Mouse (Mus musculus): ENCODE results near the gene Cox17. TPM values are rescaled to one million over a fixed set of nuclear protein-coding genes. Genes with fewer than 3 reads are reported as not detected.

Cox17 gene
- total RNA-seq, 2 experiments from 2014 or later = 117 to 135 TPM

- no peak for DNase-seq (ENCODE audit: extremely low spot score in 1 of 2, low spot score in 1 of 2)
Observed at GRCm38 (mm10) chr16:38389284-38389893, 42.6 kb downstream of the Cox17 start.

- no peak for DNase-seq (ENCODE audit: extremely low spot score in 1 of 2, low spot score in 1 of 2)
Observed at GRCm38 (mm10) chr16:38390322-38390721, 43.5 kb downstream of the Cox17 start.

GRCm38 (mm10) chr16:38392126-38392894, 45.5 kb downstream of the Cox17 start:
- DNase-seq (ENCODE audit: extremely low spot score in 1 of 2, low spot score in 1 of 2) = no peak

- DNase-seq (ENCODE audit: extremely low spot score in 1 of 2, low spot score in 1 of 2) = no peak
Observed at GRCm38 (mm10) chr16:38394191-38394618, 47.4 kb downstream of the Cox17 start.

- no peak for DNase-seq (ENCODE audit: extremely low spot score in 1 of 2, low spot score in 1 of 2)
Observed at GRCm38 (mm10) chr16:38395060-38395730, 48.4 kb downstream of the Cox17 start.

- DNase-seq (ENCODE audit: extremely low spot score in 1 of 2, low spot score in 1 of 2) = no peak
Observed at GRCm38 (mm10) chr16:38396155-38396554, 49.4 kb downstream of the Cox17 start.

- no peak for DNase-seq (ENCODE audit: extremely low spot score in 1 of 2, low spot score in 1 of 2)
Observed at GRCm38 (mm10) chr16:38398266-38398665, 51.5 kb downstream of the Cox17 start.

GRCm38 (mm10) chr16:38399076-38399475, 52.3 kb downstream of the Cox17 start:
- DNase-seq (ENCODE audit: extremely low spot score in 1 of 2, low spot score in 1 of 2) = no peak

GRCm38 (mm10) chr16:38399531-38400231, 52.9 kb downstream of the Cox17 start:
- DNase-seq (ENCODE audit: extremely low spot score in 1 of 2, low spot score in 1 of 2) = peak; percentile 11 to 12

GRCm38 (mm10) chr16:38400311-38400960, 53.6 kb downstream of the Cox17 start:
- DNase-seq (ENCODE audit: extremely low spot score in 1 of 2, low spot score in 1 of 2) = no peak

GRCm38 (mm10) chr16:38401468-38401867, 54.7 kb downstream of the Cox17 start:
- no peak for DNase-seq (ENCODE audit: extremely low spot score in 1 of 2, low spot score in 1 of 2)

Other genes starting within 250 kb of the Cox17 start
- gene Nr1i2, start 52.2 kb upstream of the Cox17 start, total RNA-seq (2021) = not detected
- 1 to 10 TPM; 1.0 to 1.4 TPM for gene Maats1, start 4.8 kb upstream of the Cox17 start, total RNA-seq (2021)
- under 1 TPM in 1 of 2 experiments, not detected in 1; 0.94 TPM for gene Gm21987, start within 50 bp of the Cox17 start, total RNA-seq (2021)
- under 1 TPM; 0.52 to 0.85 TPM for gene Popdc2, start 15.2 kb downstream of the Cox17 start, total RNA-seq (2021)
- under 1 TPM; 0.35 to 0.98 TPM for gene Pla1a, start 86.2 kb downstream of the Cox17 start, total RNA-seq (2021)
- gene Adprh, start 105.7 kb downstream of the Cox17 start, total RNA-seq (2021) = 10 to 100 TPM; 57.7 to 61.9 TPM
- gene Cd80, start 108.6 kb downstream of the Cox17 start, total RNA-seq (2021) = under 1 TPM in 1 of 2 experiments, not detected in 1; 0.27 TPM
- 10 to 100 TPM; 29.3 to 34.7 TPM for gene Timmdc1, start 175.7 kb downstream of the Cox17 start, total RNA-seq (2021)
- 10 to 100 TPM; 44.7 to 48.6 TPM for gene Poglut1, start 203.3 kb downstream of the Cox17 start, total RNA-seq (2021)
- 10 to 100 TPM; 16.9 to 23.5 TPM for gene Tmem39a, start 211.7 kb downstream of the Cox17 start, total RNA-seq (2021)

All from layer of hippocampus, postnatal 25 days (tissue).